Mouse (Mus musculus): ENCODE measurements around the gene Anks1b.

Gene Anks1b

DNA sequence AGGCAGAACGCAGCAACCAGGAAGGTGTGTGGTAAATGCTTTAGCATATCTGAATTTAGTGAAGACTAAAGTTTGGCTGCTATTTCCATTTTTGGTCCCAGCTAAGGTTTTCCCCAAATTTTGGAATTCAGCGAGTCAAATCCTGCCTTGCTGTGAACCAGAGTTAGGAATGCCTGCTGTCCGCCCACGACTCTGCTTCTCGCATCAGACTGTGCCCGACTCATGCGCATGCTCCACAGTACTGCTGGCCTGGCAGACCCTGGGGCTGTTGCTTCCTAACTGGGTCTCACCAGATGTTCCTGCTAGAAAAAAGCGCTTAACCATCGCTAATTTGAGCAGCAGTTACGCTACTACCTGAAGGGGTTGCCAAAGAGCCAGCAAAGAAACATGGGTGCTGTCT, 801.1 kb downstream of the Anks1b start:
- no peak for DNase-seq (ENCODE audit: low read depth)

DNA sequence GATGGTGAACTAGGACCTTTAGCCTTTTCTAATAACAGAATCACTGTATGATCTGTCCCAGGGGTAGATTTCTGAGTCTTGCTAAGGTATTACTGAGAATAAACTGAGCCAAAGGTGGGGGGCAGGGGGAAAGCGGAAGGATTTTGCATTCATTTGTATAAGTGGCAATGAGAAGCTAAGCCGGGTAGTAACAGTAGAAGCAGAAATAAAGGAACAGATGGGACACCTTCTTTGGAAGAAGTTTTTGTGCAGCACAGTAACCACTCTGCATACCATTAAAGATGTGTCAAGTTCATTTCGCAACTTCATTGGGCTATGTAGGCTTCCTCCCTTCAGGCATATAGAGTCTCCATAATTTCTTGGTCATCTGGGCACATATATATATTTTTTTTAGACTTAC, 804.1 kb downstream of the Anks1b start:
- DNase-seq (ENCODE audit: low read depth), result no peak

DNA sequence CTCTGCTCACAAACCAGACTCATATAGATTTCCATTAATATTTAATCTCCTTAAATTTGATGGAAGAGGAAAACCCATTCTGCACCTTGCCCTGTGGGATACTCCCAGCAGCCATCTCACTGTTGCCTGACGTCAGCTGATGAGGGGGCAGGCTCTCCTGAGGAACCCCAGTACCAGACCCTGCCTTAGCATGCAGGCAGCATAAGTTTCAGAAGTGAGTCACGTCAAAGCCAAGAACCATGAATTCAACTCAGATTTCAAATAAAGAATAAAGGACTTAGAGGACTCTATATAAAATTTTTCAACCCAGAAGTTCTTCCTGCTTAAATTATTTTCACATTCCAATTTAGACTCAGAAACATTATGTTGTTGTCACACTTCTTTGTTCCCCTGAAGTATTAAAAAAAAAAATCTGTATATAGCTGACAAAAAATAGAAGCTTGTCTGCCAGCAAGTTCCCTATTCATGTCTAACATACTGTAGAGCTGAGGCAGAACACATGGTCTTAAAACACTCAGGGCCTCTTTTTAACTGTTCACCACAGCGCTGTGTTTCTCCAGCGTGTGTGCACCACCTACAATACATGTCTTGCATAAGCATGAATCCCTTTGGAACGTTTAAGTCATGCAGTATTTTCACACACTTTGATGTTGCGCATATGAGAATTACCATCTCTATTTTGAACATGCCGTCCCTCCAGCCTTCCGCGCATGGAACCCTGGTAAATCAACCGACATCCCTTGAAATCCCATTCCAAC, 806.6 kb downstream of the Anks1b start:
- DNase-seq (ENCODE audit: low read depth), result no peak

DNA sequence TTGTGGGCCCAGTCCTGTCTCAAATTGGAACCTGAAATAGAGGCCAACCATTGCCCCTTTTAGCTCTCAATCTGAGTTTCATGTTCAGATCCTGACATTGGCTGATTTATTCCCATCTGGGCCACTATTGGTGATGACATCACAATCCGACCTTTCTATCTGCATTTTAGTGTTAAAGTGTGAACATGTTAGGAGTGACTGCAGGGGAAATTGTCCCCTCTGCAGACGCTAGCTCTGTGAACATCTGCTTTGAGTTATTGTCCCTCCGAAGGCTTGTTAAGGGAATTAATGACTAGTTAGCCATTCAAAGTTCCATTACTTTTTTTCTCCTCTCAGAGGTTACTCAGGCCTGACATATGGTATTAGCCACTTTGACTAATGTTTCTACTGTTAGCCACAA, 810.5 kb downstream of the Anks1b start:
- no peak for DNase-seq (ENCODE audit: low read depth)

DNA sequence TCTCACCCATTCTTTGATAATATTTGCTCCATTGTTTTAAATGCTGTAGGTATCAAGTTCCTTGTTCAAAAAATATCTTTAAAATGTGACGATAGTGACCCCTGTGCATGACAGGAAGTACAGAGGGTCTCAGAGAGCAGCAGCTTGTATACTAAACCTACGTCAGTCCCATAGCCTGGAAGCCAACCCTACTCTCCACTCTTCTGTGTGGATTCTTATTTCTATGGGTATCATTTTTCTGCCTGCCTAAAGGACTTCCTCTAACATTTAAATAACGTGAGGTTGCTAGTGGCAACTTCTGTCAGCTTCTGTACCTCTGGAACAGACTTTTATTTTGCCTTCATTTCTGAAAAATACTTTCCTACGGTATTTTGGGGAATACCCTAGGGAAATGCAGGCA, 812.1 kb downstream of the Anks1b start:
- DNase-seq (ENCODE audit: low read depth), result no peak

DNA sequence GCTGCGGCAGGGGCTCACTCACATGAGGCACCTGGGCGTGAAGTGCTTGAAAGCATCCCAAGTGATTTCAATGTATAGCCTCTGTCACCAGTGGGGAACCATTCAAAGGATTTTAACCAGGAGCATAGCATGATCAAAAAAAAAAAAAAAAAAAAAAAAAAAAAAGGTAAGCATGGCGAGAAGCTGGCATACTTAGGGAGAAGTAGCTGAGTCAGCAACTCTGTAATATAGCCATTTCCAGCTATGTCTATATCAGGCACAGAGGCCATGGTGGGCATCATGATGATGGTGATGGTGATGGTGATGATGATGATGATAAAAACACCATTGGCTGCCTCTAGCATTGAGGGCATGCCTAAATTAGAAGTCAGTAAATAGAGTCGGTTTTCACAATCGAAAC, 814.8 kb downstream of the Anks1b start:
- DNase-seq (ENCODE audit: low read depth), result no peak

DNA sequence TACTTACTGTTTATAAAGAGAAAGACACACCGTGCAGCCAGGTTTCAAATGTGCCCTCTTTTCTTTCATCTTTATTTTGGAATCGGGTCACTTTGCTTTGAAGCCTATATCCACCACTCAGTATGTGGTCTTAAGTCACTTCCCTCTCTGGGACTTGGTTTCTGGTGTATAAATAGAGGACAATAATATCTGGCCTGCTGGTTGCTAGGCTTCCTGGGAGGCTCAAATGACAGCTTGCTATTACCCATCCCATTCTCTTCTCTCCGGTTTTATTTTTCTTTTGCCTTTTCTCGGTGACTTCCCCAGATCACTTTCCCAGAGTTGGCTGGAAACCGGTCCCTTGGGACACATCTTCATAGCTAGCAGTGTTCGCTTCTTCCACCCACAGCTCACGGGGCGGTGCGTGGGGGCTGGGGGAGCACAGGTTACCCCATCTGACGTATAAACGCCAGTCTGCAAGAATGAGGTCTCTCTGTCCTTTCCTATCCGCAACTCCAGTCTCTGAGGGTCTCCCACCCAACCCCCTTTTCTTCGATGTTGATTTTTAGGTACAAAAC, 815.5 kb downstream of the Anks1b start:
- DNase-seq (ENCODE audit: low read depth), result no peak

DNA sequence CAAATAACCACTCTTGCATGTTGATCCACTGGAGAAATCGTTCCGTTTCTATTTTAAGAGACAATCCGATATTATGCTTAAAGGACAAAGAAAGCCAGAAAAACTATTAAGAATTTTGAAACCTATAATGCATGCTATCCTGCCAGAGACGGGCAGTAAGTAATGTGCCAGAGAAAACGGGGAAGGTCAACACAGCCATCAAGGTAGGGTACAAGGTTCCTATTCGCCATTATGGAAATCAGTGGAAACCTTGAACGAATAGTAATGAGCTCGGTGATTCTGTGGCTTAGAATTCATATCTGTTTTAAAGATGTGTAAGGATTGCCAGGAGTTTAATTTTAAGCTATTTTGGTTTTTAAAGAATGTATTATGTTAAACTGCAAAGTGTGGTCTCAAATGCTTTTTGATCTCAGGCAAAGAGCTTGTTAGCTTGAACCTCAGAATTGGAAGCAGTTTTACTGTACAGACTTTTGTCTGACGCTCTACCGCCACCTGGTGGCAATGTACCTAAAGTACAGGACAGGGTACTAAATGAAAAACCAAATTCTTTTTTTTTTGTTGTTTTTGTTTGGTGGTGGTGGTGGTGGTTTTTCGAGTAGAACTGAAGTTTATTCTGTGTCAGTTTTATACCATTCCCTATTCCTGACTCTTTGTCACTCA, 816.7 kb downstream of the Anks1b start:
- DNase-seq (ENCODE audit: low read depth), result peak; percentile 37

DNA sequence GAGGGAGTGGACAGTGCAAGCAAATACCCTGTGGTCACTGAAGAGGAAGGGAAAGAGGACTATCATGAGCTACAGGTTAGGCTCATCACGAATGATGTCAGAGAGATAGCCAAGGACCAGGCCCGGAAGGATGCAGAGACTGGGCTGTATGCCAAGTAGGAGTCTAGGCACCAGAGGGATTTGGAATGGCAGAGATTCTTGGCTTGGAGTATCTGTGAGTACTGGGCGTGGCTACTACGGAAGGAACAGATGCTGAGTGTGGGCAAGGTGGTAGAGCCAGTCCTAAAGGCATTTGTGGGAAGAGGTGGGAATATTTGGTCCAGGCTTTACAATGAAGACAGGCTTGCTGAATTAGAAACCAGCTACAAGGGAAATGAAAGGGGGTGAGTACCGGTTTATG, 823.4 kb downstream of the Anks1b start:
- no peak for DNase-seq (ENCODE audit: low read depth)

DNA sequence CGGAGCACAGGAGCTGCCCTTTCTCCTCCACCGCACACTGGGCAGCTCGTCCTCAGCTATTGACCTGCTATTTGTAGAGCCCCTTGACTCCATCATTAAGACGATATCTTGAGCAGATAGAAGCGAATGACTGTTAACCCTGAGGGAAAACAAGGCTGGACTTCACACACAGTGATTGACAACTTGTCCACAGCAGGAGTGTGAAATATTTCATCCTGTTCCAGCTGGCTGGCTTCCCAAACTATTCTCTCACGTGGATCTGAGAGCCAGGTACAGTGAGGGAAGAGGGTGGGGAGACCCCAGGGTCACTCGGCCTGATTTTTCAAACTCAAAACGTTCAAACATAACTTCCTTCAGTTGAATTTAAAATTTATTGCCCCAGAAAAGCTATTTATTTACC, 824.1 kb downstream of the Anks1b start:
- no peak for DNase-seq (ENCODE audit: low read depth)

DNA sequence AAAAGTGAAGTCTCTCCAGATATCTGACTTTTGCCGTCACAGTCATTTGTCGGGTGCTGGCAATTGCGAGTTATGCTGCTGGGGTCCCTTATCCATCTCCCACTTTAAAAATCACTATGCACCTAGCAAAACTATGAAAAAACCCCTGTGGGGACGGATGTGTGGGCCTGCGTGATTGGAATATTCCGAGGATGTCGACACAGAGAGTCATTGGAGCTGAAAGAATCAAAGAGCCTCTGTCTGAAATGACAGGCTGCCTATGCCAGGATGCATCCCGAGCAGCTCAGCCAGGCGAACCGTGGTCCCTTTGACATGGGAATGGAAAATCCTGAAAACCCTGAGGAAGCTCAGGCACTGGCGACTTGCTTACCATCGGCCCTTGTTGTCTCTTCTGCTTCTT, 825.9 kb downstream of the Anks1b start:
- no peak for DNase-seq (ENCODE audit: low read depth)

DNA sequence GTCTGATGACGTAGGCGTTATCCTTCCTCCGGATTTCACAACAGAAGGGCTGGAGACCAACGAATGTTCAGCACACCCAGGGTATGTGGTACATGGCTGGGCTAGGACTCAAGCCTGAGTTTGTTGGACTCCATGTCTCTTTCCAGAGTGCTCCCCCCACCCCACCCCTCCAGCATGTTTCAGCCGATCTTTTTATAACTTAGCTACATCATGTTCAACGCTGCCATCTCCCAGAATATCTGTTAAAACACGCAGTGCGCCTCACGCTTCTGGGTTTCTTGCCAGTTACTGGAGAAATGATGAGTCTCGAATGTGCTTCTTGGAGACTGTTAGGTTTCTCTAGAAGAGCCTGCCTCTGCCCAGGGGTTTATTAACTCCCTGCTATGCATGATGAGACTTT, 831.3 kb downstream of the Anks1b start:
- DNase-seq (ENCODE audit: low read depth), result no peak

DNA sequence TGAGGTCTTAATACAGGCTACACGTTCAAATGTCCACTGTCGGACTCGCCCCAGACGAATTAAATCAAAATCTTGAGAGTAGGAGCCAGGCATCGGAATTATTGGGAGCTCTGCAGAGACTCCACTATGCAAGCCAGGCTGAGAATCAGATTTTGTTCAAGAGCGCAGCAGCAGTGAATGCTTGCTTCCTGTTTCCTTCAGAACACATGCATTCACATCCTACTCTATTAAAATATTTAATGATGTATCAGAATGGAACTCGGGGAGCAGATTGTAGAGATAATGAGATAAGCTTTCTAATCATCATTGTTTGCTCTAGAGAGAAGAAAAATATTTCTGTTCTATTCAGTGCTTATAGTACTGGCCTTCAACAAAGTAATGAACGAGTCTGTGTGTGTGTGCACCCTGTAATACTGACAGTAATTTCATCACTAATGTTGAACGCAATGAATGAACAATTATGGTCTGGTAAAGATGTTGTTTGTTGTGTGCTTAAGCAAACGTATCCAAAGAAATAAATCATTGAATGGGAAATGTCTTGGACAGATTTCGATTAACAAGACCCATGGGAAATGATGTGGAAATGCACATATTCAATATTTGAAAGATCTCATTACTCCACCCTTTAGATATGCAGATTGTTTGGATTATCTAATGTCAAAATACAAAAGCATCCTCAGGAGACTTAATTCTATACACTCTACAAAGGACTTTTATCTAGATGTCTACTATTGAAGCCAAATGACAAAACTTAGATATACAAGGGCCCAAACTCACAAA, 835.7 kb downstream of the Anks1b start:
- no peak for DNase-seq (ENCODE audit: low read depth)

DNA sequence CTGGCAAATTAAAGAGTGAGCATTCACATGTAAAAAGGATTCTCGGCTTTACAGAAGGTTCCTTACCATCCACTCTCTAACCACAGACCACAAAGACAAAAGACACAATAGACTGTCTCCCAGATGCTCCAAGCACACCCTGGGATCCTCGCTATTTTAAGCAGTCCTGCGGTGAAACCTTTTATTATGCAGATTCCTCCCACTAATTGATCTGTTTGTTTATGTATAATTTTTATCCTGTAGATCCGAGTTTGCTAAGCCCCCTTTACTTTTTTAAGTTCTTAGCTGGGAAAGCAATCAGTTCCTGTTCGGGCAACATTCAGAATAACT, 836.3 kb downstream of the Anks1b start:
- DNase-seq (ENCODE audit: low read depth), result no peak

DNA sequence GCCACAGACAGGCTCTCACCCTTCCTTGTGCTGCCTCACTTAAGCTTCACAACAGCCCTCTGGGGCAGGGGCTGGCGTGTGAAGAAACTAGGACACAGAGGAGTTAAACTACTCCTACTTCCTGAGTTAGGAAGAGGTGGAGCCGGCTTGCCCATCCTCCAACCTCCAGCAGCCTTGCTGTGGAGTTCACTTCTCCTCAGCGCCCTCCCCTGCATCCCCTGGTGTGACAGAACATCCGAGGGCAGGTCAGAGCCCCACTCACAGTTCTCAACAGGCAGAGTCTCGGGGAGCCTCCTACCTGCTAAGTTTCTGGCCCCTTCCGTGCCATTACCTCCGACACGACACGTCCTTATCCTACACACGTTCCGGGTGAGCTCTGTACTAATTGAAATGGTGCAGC, 844.7 kb downstream of the Anks1b start:
- DNase-seq (ENCODE audit: low read depth), result no peak

DNA sequence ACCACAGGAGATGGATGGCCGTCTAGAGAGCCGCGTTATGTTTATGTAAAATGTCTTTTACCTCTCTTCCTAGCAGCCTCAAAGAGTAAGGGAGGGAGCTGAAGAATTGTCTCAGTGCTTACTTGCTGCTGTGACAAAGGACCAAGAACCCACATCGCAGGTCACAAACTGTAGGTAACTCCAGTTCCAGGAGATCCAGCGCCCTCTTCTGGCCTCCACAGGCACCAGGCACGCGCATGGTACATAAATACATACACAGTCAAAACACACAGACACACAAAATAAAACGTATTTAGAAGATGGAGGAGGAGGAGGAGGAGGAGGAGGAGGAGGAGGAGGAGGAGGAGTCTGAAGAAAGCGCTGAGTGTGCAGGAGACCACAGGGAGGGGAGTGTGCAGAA, 845.4 kb downstream of the Anks1b start:
- DNase-seq (ENCODE audit: low read depth), result no peak

DNA sequence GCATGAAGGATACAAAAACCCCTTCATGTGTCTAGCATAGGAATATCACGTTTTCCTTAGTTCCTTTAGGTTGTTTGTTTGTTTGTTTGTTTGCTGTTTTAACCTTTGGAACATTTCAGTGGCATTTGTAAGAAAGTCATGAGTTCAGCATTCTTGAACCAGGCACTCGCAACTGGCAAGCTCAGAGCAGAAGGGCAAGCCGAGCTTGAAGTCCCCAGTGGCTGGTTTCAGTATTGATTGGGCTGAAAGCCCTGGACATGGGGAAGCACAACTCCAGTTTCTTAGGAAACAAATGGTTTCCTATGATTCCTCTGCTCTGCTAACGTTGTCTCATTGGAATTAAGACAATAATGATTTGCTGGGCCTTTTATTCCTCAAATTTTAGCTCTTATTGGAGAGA, 846.7 kb downstream of the Anks1b start:
- no peak for DNase-seq (ENCODE audit: low read depth)

DNA sequence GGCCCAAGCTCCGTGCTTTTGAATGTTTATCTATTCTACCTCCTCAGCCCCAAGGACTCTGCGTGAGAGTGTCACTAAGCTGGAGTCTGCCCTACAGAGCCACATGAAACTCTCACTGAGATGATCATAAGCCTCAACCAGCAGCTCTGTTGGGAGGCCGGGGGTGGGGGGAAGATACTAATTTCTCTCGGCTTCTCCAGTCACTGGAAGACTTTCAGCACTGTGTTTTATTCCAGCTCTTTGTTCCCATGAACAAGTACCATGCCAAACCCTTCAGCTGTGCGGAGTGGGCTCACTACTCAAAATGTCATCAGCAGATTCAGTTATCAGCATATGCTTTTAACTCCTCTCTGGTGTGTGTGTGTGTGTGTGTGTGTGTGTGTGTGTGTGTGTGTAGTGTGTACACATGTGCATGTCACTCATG, 849.8 kb downstream of the Anks1b start:
- DNase-seq (ENCODE audit: low read depth), result no peak

DNA sequence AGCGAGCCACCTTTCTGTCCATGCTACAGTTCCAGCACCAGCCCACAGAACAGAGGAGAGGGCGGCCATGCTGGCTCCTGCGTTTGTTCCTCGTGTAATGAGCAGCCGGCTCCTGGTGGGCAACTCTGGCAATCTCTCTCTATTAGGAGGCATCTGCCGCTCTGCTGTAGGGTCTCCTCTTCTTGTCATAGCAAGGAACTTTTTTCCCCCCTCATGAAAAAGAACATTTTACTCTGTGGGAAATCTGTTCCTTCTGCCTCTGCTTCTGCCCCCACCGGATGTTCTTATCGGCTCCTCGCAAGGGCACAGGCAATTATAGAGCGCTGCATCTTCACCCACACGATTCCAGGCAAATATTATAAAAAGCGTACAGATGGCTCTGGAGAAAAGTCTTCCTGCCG, 850.6 kb downstream of the Anks1b start:
- DNase-seq (ENCODE audit: low read depth), result no peak

DNA sequence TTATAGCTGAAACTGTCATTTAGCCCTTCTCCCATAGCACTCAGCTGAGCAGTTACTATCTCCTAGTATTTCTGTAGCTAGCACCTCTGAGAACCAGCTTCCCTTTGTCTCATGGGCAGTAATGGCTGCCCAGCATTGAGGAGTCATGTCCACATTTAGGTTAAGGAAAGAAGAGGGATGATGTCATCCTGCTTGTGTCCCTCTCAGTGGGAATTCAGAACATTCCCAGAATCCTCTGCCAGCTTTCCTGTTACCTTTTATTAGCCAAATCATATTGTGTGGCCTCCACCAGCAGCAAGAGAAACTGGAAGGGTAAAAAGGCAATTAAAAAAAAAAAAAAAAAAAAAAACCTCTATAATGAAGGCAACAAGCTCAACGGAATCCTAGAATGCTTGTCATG, 851.6 kb downstream of the Anks1b start:
- DNase-seq (ENCODE audit: low read depth), result no peak

DNA sequence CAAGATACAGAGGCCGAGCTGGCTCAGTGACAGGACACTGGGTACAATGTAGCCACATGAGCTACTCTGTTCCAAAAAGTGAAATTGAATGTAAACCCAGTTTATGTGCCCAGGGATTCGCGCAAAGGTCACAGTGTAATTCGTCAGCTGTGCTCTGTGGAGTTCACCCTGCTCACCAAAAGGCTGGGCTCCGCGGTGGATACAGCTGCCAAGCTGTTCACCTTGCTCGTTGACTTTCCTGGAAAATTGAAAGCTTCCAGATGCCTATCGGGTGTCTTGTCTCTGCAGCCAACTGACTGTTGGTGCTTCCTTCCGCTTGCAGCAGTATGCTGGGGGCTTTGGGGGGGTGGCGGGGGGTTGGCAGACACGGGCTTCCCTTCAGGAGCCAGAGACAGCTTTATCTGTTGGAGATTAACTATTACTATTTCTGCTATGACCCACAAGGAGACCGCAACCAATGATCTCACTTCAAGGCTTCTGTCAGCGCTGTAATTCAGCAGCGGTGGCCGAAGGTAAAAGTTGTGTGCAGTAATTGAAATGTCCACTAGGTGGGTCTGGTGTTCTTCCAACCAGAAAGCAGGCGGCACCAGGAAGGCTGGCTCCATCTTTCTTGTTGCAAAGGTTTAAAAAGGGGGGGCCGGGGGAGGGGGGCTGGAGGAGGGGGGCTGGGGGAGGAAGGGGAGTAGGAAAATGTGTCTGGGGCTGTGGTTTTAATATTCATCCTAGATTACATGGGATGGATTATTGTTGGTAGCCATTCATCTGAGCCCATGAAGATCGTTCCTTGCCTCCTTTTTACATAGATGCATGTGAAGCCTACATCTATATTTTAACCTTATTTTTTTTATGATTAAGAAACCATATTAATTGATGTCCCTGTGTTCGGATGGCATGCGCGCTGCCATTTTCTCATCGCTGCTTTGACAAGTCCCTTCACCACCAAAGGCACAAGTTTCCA, 855.4 kb downstream of the Anks1b start:
- peak; percentile 56 for DNase-seq (ENCODE audit: low read depth)

DNA sequence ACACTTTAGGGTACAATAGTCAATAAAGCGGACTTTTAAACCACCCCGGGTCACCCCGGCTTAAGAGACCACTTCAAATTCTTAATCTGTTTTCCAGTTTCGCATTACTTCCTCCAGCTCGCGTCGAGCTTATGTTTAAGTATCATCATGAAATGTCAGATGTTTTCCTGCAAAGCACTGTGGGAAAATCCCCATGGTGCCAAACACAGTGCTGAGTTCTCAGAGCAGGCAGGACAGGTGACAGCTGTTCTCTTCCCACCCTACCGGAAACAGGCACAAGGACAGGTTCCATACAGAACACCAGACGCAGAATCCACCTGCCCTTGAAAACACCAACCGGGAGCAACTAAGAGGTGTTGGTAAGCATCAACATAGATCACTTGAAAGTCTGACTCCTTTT, 856.2 kb downstream of the Anks1b start:
- DNase-seq (ENCODE audit: low read depth), result no peak

All from c-Kit-positive CD71-negative TER-119-negative erythroid progenitor cells, embryonic 14.5 days (primary cell).